Mouse (Mus musculus) heart, postnatal 0 days (tissue): ENCODE results near the gene Klf12. TPM values are rescaled to one million over a fixed set of nuclear protein-coding genes. Genes with fewer than 3 reads are reported as not detected.

Source experiments
- ATAC-seq: fragments of 200-750 bp; cut with Nextera tagmentation; 2 replicates; pipeline ENCODE4 v1.8.0; 2017; ENCODE audit warnings: low read depth, moderate number of reproducible peaks, moderate library complexity; ENCODE audit not compliant: insufficient read depth
- DNase-seq: peaks from one replicate; pipeline ENCODE4 v3.0.0-alpha.2; 2016; ENCODE audit warnings: low spot score
- H3K27ac ChIP-seq: fragments of 300-500 bp; sonication (generic); 2 replicates; pipeline ENCODE4 v1.5.1; 2014; ENCODE audit warnings: low read depth, mild to moderate bottlenecking
- H3K27me3 ChIP-seq: fragments of 300-500 bp; sonication (generic); 2 replicates; pipeline ENCODE4 v1.6.1; 2014; ENCODE audit warnings: low read length, mixed read lengths; ENCODE audit not compliant: control insufficient read depth, insufficient read depth
- H3K36me3 ChIP-seq: fragments of 300-500 bp; sonication (generic); replicated peaks from 2 replicates; pipeline ENCODE4 v1.6.1; 2014; ENCODE audit warnings: low read length, mixed read lengths; ENCODE audit not compliant: control insufficient read depth, insufficient read depth
- H3K4me1 ChIP-seq: fragments of 300-500 bp; sonication (generic); 2 replicates; pipeline ENCODE4 v1.6.1; 2014; ENCODE audit warnings: antibody characterized with exemption; ENCODE audit not compliant: control insufficient read depth, insufficient read depth
- H3K4me2 ChIP-seq: fragments of 300-500 bp; sonication (generic); 2 replicates; pipeline ENCODE4 v1.6.1; 2014; ENCODE audit warnings: low read depth, mild to moderate bottlenecking, low read length, moderate library complexity
- H3K4me3 ChIP-seq: fragments of 300-500 bp; sonication (generic); 2 replicates; pipeline ENCODE4 v1.5.1; 2014; ENCODE audit warnings: low read depth, low read length
- H3K9ac ChIP-seq: fragments of 300-500 bp; sonication (generic); replicated peaks from 2 replicates; pipeline ENCODE4 v1.6.1; 2014; ENCODE audit warnings: low read depth, low read length, mixed read lengths
- H3K9me3 ChIP-seq: fragments of 300-500 bp; sonication (generic); replicated peaks from 2 replicates; pipeline ENCODE4 v1.6.1; 2016; ENCODE audit warnings: low read length; ENCODE audit not compliant: control insufficient read depth
- CTCF ChIP-seq: IDR thresholded peaks from 2 replicates; pipeline ENCODE4 v1.5.1; 2016; ENCODE audit warnings: antibody characterized with exemption, control low read depth, low read depth
- EP300 ChIP-seq: IDR thresholded peaks from 2 replicates; pipeline ENCODE4 v1.6.1; 2016; ENCODE audit warnings: antibody characterized with exemption, low read depth
- WGBS: fragments of 180-500 bp; shearing (Covaris S2); extraction: QIAGEN DNeasy Blood & Tissue Kit; methylation state at CpG from one replicate; pipeline ENCODE4 v1.1.7; 2014; 5-methylcytosine and 5-hydroxymethylcytosine counted together
- polyA plus RNA-seq: library from polyadenylated mRNA; unstranded; fragments of >200 nt; fragmentation: Nextera tagmentation; extraction: Ambion mirVana; gene quantifications from 2 replicates; pipeline ENCODE4 v1.2.1, GENCODE M21; 2015
- total RNA-seq: library from RNA; depleted of rRNA; stranded (reverse); fragments of >200 nt; gene quantifications from 2 replicates; pipeline ENCODE4 v1.2.3, GENCODE M21; 2014; ENCODE audit warnings: low replicate concordance

The Klf12 gene
- total and polyA plus RNA-seq, 2 experiments from 2014 or later: 4.1 to 26.3 TPM

DNA sequence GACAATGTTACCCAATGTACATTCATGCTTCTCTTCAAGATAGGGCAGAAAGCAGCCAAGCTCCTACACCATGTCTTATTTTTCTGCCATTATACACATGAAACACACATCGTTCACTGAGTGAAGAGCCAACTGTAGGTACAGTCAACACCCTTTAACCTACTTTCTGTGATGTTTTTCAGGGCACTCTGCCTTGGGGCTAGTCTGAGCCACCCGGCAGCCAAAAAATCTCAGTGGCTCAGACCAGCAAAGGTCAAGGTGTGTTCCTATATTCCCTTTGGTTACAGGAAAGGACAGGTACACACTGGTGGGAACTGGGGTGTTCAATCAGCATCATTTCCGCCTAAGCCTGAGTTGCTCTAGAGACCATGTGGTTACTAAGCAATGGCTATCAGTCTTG, 78.3 kb downstream of the Klf12 start:
- Histone ChIP-seq H3K4me2 (no peak overlapping the region), H3K9me3 (no peaks in the 10 kb centered on the region), H3K27me3 (no peaks in the 10 kb centered on the region), H3K4me3 (no peak overlapping the region), H3K4me1 (peaks cover 10% of the 10 kb centered on the region; the same call in 1 of the 2 replicates), H3K9ac (no peak overlapping the region), H3K36me3 (no peaks in the 10 kb centered on the region), H3K27ac (no peak overlapping the region)
- no peak for TF ChIP-seq CTCF
- no peak for TF ChIP-seq EP300
- DNase-seq (no peak), ATAC-seq (no peak)
- 91% methylated on average over 3 of the region's 3 CpGs for WGBS

DNA sequence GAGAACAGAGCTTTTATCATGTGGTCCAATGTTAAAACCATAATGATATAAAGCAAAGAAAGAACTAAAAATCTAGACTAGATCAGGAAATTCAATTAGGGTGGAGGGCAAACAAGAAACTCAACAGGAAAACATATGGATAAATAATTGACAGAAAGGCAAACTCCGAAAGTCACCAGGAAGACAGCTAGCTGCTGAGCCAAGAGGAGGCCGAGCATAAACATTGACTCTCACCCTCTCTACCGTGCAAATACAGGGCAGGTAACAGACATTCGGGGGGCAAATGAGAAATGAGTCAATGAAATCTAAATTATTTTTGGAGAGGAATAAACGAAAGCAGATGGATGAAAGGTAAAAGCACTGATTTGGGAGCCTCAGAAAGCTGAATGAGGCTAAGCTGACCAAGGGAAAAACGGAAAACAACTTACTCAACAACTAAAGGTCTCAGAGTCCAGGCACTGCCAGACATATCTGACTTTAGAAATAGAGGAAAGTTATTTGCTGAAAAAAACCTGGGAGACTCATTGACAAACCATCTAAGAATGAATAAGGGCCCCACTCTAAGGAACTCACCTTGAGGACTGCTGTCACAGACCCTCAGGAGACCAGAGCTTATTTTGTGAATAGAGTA, 84.3 kb downstream of the Klf12 start:
- Histone ChIP-seq H3K4me3 (no peak overlapping the region), H3K27ac (no peak overlapping the region), H3K4me1 (no peaks in the 10 kb centered on the region), H3K9me3 (no peaks in the 10 kb centered on the region), H3K9ac (no peak overlapping the region), H3K27me3 (no peaks in the 10 kb centered on the region), H3K4me2 (no peak overlapping the region), H3K36me3 (no peaks in the 10 kb centered on the region)
- DNase-seq (no peak), ATAC-seq (no peak)
- no peak for TF ChIP-seq EP300
- no peak for TF ChIP-seq CTCF
- WGBS: 86% methylated on average over 6 of the region's 6 CpGs

- Histone ChIP-seq H3K9me3 (no peaks in the 10 kb centered on the region), H3K27ac (no peak overlapping the region), H3K4me3 (no peak overlapping the region), H3K36me3 (no peaks in the 10 kb centered on the region), H3K9ac (no peak overlapping the region), H3K27me3 (no peaks in the 10 kb centered on the region), H3K4me1 (no peaks in the 10 kb centered on the region), H3K4me2 (no peak overlapping the region)
- 84% methylated on average over 4 of the region's 4 CpGs for WGBS
- no peak for TF ChIP-seq EP300
- no peak for TF ChIP-seq CTCF
- DNase-seq (no peak), ATAC-seq (no peak)
Observed at GRCm38 (mm10) chr14:100198636-100199035, 85.8 kb downstream of the Klf12 start.

DNA sequence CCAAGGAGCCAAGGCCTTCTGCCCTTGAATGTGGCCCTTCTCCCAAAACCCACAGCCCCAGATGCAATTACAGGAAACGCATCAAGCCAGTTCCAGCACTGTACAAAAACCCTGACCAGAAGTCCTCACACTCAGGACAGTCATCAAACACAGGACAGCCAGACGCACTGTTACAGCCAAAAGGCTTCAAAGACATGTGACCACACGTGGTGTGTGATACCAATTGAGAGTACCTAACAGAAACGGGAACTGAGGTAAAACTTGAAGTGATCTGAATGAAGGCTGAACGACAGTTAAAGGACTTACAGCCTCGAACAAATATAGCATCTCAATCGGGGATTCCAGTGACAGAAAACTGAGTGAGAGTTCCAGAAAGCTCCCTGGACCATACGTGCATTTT, 87.3 kb downstream of the Klf12 start:
- H3K27me3 ChIP-seq: no peaks in the 10 kb centered on the region
- no peaks in the 10 kb centered on the region for H3K4me1 ChIP-seq
- TF ChIP-seq EP300: no peak
- no peak for TF ChIP-seq CTCF
- DNase-seq (no peak), ATAC-seq (no peak)
- H3K4me3 ChIP-seq: no peak overlapping the region
- H3K4me2 ChIP-seq: no peak overlapping the region
- 83% methylated on average over 8 of the region's 8 CpGs for WGBS
- H3K27ac ChIP-seq: no peak overlapping the region
- H3K36me3 ChIP-seq: no peaks in the 10 kb centered on the region
- no peak overlapping the region for H3K9ac ChIP-seq
- no peaks in the 10 kb centered on the region for H3K9me3 ChIP-seq

DNA sequence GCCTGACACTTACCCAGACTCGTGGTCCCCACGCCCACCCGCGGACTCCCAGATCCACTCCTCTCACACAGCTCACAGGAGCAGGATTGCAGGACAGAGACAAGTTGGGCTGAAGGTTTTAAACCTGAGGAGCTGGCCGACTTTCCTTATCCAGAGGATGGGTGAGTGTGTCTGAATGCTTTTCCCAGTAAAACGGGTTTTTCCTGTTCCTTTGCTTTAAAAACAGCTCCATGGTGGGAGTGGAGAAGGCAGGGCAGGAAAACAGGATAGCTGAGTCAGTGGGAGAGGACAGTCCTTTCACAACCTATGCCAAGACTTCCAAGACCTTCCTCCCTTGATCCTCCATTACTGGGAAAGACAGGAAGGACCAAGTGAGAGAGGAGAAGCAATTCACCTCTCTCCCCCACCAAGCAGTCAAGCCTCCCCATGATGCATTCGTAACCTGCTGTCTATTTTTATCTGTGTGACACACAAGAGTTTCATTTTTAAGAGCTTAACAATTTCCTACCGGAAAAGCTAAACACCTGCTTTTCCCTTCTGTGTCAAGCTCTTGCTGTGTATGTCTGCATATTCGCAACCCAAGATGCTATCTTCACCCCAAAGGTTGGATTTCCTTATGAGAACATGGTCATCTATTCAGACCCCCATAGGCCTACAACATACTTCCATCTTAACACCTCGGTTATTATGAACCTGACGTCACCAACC, 94.8 kb downstream of the Klf12 start:
- Histone ChIP-seq H3K9ac (no peak overlapping the region), H3K4me2 (no peak overlapping the region), H3K36me3 (no peaks in the 10 kb centered on the region), H3K27me3 (no peaks in the 10 kb centered on the region), H3K4me3 (no peak overlapping the region), H3K27ac (no peak overlapping the region), H3K9me3 (no peaks in the 10 kb centered on the region), H3K4me1 (peaks cover 3% of the 10 kb centered on the region; the same call in 1 of the 2 replicates)
- no peak for TF ChIP-seq EP300
- no peak for TF ChIP-seq CTCF
- 54% methylated on average over 11 of the region's 11 CpGs for WGBS
- ATAC-seq (no peak), DNase-seq (no peak)
